Mouse (Mus musculus) 3134 (cell line): ENCODE results near the gene Agt.

Experiments
- DNase-seq: peaks from one replicate; pipeline ENCODE4 v3.0.0-alpha.2; 2011; ENCODE audit warnings: low spot score; ENCODE audit not compliant: insufficient read length; ENCODE audit errors: extremely low read depth

Agt gene

GRCm38 (mm10) chr8:124507572-124508320, 61.8 kb downstream of the Agt start:
- DNase-seq: no peak
